Mouse (Mus musculus): ENCODE measurements around the gene Rassf5. TPM values are rescaled to one million over a fixed set of nuclear protein-coding genes. Genes with fewer than 3 reads are reported as not detected.

Rassf5 gene
- total RNA-seq, 2 experiments from 2014 or later: 20.0 to 21.0 TPM

- DNase-seq (ENCODE audit: low spot score in 2 of 2): no peak
These were observed 105.7 kb downstream of the Rassf5 start for GRCm38 (mm10) chr1:131139102-131140095.

GRCm38 (mm10) chr1:131138191-131139016 is 106.7 kb downstream of the Rassf5 start, which contains the start of gene Dyrk3:
TSS of gene Dyrk3 (minus strand) at chr1:131138340.
- DNase-seq (ENCODE audit: low spot score in 2 of 2): peak; percentile 89 to 93

GRCm38 (mm10) chr1:131137717-131138118 is 107.3 kb downstream of the Rassf5 start:
- DNase-seq (ENCODE audit: low spot score in 2 of 2): no peak

- no peak for DNase-seq (ENCODE audit: low spot score in 2 of 2)
These were observed 107.9 kb downstream of the Rassf5 start for GRCm38 (mm10) chr1:131137111-131137510.

- DNase-seq (ENCODE audit: low spot score in 2 of 2): no peak
These were observed 109.0 kb downstream of the Rassf5 start for GRCm38 (mm10) chr1:131135960-131136629.

- no peak for DNase-seq (ENCODE audit: low spot score in 2 of 2)
These were observed 110.0 kb downstream of the Rassf5 start for GRCm38 (mm10) chr1:131134942-131135522.

- no peak for DNase-seq (ENCODE audit: low spot score in 2 of 2)
These were observed 110.8 kb downstream of the Rassf5 start for GRCm38 (mm10) chr1:131134231-131134630.

Other genes with a start within 250 kb of the Rassf5 start
- not detected for gene Il10, start 225.4 kb downstream of the Rassf5 start, total RNA-seq (2021)
- gene Mapkapk2, start 147.4 kb downstream of the Rassf5 start, total RNA-seq (2021): 10 to 100 TPM; 31.2 to 34.0 TPM
- gene Dyrk3, start 106.9 kb downstream of the Rassf5 start, total RNA-seq (2021): 10 to 100 TPM; 14.0 to 15.3 TPM
- gene Eif2d, start 92.1 kb downstream of the Rassf5 start, total RNA-seq (2021): 10 to 100 TPM; 37.7 to 39.7 TPM
- 1 to 10 TPM; 2.5 to 3.6 TPM for gene Ikbke, start 34.3 kb upstream of the Rassf5 start, total RNA-seq (2021)

All from layer of hippocampus, postnatal 10 days (tissue).